Mouse (Mus musculus) limb, embryonic 14.5 days (tissue): ENCODE results near the gene Prg4. TPM values are rescaled to one million over a fixed set of nuclear protein-coding genes. Genes with fewer than 3 reads are reported as not detected.

Source experiments
- ATAC-seq: fragments of 200-750 bp; cut with Nextera tagmentation; 2 replicates; pipeline ENCODE4 v1.8.0; 2017; ENCODE audit warnings: low read depth, moderate number of reproducible peaks, moderate TSS enrichment; ENCODE audit not compliant: low FRiP score
- DNase-seq: peaks from one replicate; pipeline ENCODE4 v3.0.0-alpha.2; 2015; ENCODE audit warnings: low spot score
- H3K27ac ChIP-seq: fragments of 300-500 bp; sonication (generic); replicated peaks from 2 replicates; pipeline ENCODE4 v1.5.1; 2014; ENCODE audit warnings: low read depth, mild to moderate bottlenecking, low read length, moderate library complexity, mixed read lengths
- H3K27me3 ChIP-seq: fragments of 300-500 bp; sonication (generic); 2 replicates; pipeline ENCODE4 v1.6.1; 2014; ENCODE audit warnings: low read length, mixed read lengths; ENCODE audit not compliant: control insufficient read depth, insufficient read depth
- H3K36me3 ChIP-seq: fragments of 300-500 bp; sonication (generic); 2 replicates; pipeline ENCODE4 v1.6.1; 2014; ENCODE audit warnings: mild to moderate bottlenecking, low read length, moderate library complexity, mixed read lengths; ENCODE audit not compliant: control insufficient read depth, insufficient read depth
- H3K4me1 ChIP-seq: fragments of 300-500 bp; sonication (generic); 2 replicates; pipeline ENCODE4 v1.6.1; 2014; ENCODE audit warnings: antibody characterized with exemption, low read length, mixed read lengths; ENCODE audit not compliant: control insufficient read depth, insufficient read depth
- H3K4me2 ChIP-seq: fragments of 300-500 bp; sonication (generic); replicated peaks from 2 replicates; pipeline ENCODE4 v1.6.1; 2014; ENCODE audit warnings: low read depth, mild to moderate bottlenecking, low read length, moderate library complexity; ENCODE audit not compliant: severe bottlenecking
- H3K4me3 ChIP-seq: fragments of 300-500 bp; sonication (generic); replicated peaks from 2 replicates; pipeline ENCODE4 v1.5.1; 2014; ENCODE audit warnings: low read length
- H3K9ac ChIP-seq: fragments of 300-500 bp; sonication (generic); 2 replicates; pipeline ENCODE4 v1.6.1; 2014; ENCODE audit warnings: mild to moderate bottlenecking, low read depth, low read length, moderate library complexity; ENCODE audit not compliant: severe bottlenecking
- H3K9me3 ChIP-seq: fragments of 300-500 bp; sonication (generic); 2 replicates; pipeline ENCODE4 v1.6.1; 2016; ENCODE audit warnings: low read length; ENCODE audit not compliant: control insufficient read depth
- POLR2A ChIP-seq: fragments of 200-500 bp; IDR thresholded peaks from 2 replicates; pipeline ENCODE4 v1.8.0; 2012; ENCODE audit warnings: inconsistent platforms, mild to moderate bottlenecking, moderate library complexity, borderline replicate concordance; ENCODE audit not compliant: insufficient read depth, insufficient read length; ENCODE audit errors: extremely low read depth
- WGBS: fragments of 180-500 bp; shearing (Covaris S2); extraction: QIAGEN DNeasy Blood & Tissue Kit; methylation state at CpG from one replicate; pipeline ENCODE4 v1.1.7; 2014; 5-methylcytosine and 5-hydroxymethylcytosine counted together
- polyA plus RNA-seq, 2 experiments: library from polyadenylated mRNA; depleted of rRNA in 1 of 2; stranded (reverse) in 1 of 2; unstranded in 1 of 2; fragments of >200 nt; fragmentation: Nextera tagmentation in 1 of 2; extraction: Ambion mirVana in 1 of 2; gene quantifications; 2 replicates each; pipeline versions ENCODE4 v1.2.1 to v1.2.3; 2012 to 2014

Prg4 gene
- polyA plus RNA-seq, 2 experiments = 2.5 to 2.8 TPM

GRCm38 (mm10) chr1:150409996-150410395, 56.0 kb downstream of the Prg4 start:
- WGBS = 90% methylated on average over 6 of the region's 6 CpGs
- no peaks in the 10 kb centered on the region for H3K27me3 ChIP-seq
- no peaks in the 10 kb centered on the region for H3K4me1 ChIP-seq
- H3K4me3 ChIP-seq = no peak overlapping the region
- TF ChIP-seq POLR2A = no peak
- H3K36me3 ChIP-seq = peaks cover 87% of the 10 kb centered on the region
- ATAC-seq (no peak), DNase-seq (no peak)
- H3K4me2 ChIP-seq = no peak overlapping the region
- H3K9ac ChIP-seq = no peak overlapping the region
- no peaks in the 10 kb centered on the region for H3K9me3 ChIP-seq
- no peak overlapping the region for H3K27ac ChIP-seq

- H3K36me3 ChIP-seq = peaks cover 79% of the 10 kb centered on the region
- TF ChIP-seq POLR2A = no peak
- WGBS = 90% methylated on average over 9 of the region's 9 CpGs
Observed at GRCm38 (mm10) chr1:150407285-150407684, 58.7 kb downstream of the Prg4 start.

GRCm38 (mm10) chr1:150404555-150404954, 61.4 kb downstream of the Prg4 start:
- H3K9me3 ChIP-seq = no peaks in the 10 kb centered on the region
- H3K27me3 ChIP-seq = no peaks in the 10 kb centered on the region
- 90% methylated on average over 3 of the region's 3 CpGs for WGBS
- H3K4me2 ChIP-seq = no peak overlapping the region
- H3K9ac ChIP-seq = no peak overlapping the region
- TF ChIP-seq POLR2A = no peak
- no peak overlapping the region for H3K4me3 ChIP-seq
- H3K27ac ChIP-seq = no peak overlapping the region
- peaks cover 60% of the 10 kb centered on the region for H3K36me3 ChIP-seq
- ATAC-seq = no peak
- DNase-seq = no peak
- no peaks in the 10 kb centered on the region for H3K4me1 ChIP-seq

More at GRCm38 (mm10) chr1:150407285-150407684, 58.7 kb downstream of the Prg4 start:
- Histone ChIP-seq H3K4me1 (no peaks in the 10 kb centered on the region), H3K27ac (no peak overlapping the region), H3K4me3 (no peak overlapping the region), H3K9ac (no peak overlapping the region), H3K9me3 (no peaks in the 10 kb centered on the region), H3K27me3 (no peaks in the 10 kb centered on the region), H3K4me2 (no peak overlapping the region)
- DNase-seq = no peak
- no peak for ATAC-seq

- no peak overlapping the region for H3K9ac ChIP-seq
- no peak overlapping the region for H3K27ac ChIP-seq
- H3K4me2 ChIP-seq = no peak overlapping the region
- ATAC-seq = no peak
- no peak for DNase-seq
- no peaks in the 10 kb centered on the region for H3K4me1 ChIP-seq
- WGBS = 90% methylated on average over 3 of the region's 3 CpGs
- no peak overlapping the region for H3K4me3 ChIP-seq
- no peaks in the 10 kb centered on the region for H3K9me3 ChIP-seq
- peaks cover 60% of the 10 kb centered on the region for H3K36me3 ChIP-seq
- TF ChIP-seq POLR2A = no peak
- no peaks in the 10 kb centered on the region for H3K27me3 ChIP-seq
Observed at GRCm38 (mm10) chr1:150403914-150404313, 62.1 kb downstream of the Prg4 start.

Other genes starting within 250 kb of the Prg4 start
- 0.10 and 0.18 TPM in 2 replicates for gene Pdc, start 146.7 kb downstream of the Prg4 start, polyA plus RNA-seq (2012; rRNA removed)
- not detected in 2 replicates for gene Pdc, start 146.7 kb downstream of the Prg4 start, polyA plus RNA-seq (2014; fragmentation: Nextera tagmentation; extraction: Ambion mirVana)
- gene Tpr, start 73.3 kb downstream of the Prg4 start, polyA plus RNA-seq (2012; rRNA removed) = 89.4 and 122 TPM in 2 replicates
- 154 and 177 TPM in 2 replicates for gene Tpr, start 73.3 kb downstream of the Prg4 start, polyA plus RNA-seq (2014; fragmentation: Nextera tagmentation; extraction: Ambion mirVana)
- 20.8 and 29.4 TPM in 2 replicates for gene Odr4, start 73.1 kb downstream of the Prg4 start, polyA plus RNA-seq (2012; rRNA removed)
- gene Odr4, start 73.1 kb downstream of the Prg4 start, polyA plus RNA-seq (2014; fragmentation: Nextera tagmentation; extraction: Ambion mirVana) = 42.6 and 42.9 TPM in 2 replicates